In the genomic region with DNA sequence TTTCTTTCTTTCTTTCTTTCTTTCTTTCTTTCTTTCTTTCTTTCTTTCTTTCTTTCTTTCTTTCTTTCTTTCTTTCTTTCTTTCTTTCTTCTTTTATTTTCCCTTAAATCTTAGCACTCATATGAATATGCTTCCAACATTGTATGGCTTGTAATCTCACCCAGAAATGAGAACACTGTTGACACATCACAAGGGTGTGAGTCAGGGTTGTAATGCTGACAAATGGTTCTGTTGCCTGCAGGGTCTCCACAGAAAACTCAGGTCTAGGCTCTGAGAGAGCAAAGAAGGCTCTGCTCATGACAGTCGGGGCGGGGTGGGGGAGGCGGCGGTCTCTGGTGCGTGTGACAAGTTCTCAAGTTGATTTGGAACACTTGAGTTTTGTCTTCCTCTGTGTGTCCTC, we compare ENCODE assay signal across 23 mouse cellular contexts. TPM values are rescaled to one million over a fixed set of nuclear protein-coding genes. Genes with fewer than 3 reads are reported as not detected.
"Had no signal": no experiment of that assay in that cellular context is flagged by ENCODE, and none has a peak within 500 bp of the region (broad histone marks: within the 10 kb centered on the region; RNA-seq: fewer than 3 reads in every experiment).

No protein-coding gene starts in this region.

- H3K9me3 ChIP-seq: lung, embryonic 15.5 days; neural tube, embryonic 13.5 days; neural tube, embryonic 15.5 days had no signal

- DNase-seq: lung, adult 2 months; lung, postnatal 14 days; lung, postnatal 36 days; midbrain, embryonic 14.5 days; retina, postnatal 1 day; right cerebral cortex, adult 18-20 months; right cerebral cortex, postnatal 25 days; right cerebral cortex, postnatal 4 days; spleen, adult 18-20 months; thymus, adult 18-20 months; thymus, postnatal 14 days; thymus, postnatal 36 days had no signal

- H3K27me3 ChIP-seq: lung, embryonic 15.5 days; neural tube, embryonic 13.5 days; neural tube, embryonic 15.5 days had no signal

- H3K9ac ChIP-seq: lung, embryonic 15.5 days; neural tube, embryonic 13.5 days; neural tube, embryonic 15.5 days had no signal

- H3K4me3 ChIP-seq: lung, embryonic 15.5 days; megakaryocyte, embryonic 14.5 days; myocyte; neural tube, embryonic 13.5 days; neural tube, embryonic 15.5 days had no signal

- H3K36me3 ChIP-seq: lung, embryonic 15.5 days; neural tube, embryonic 13.5 days; neural tube, embryonic 15.5 days had no signal

- H3K4me2 ChIP-seq: lung, embryonic 15.5 days; midbrain, embryonic 11.5 days; neural tube, embryonic 13.5 days; neural tube, embryonic 15.5 days had no signal

- H3K27ac ChIP-seq: lung, embryonic 15.5 days; macrophage; neural tube, embryonic 13.5 days; neural tube, embryonic 15.5 days had no signal

- ATAC-seq: lung, postnatal 0 days; midbrain, embryonic 16.5 days had no signal

RNA-seq across cellular contexts. Expression of gene A930002H24Rik, which starts 18.7 kb away (rescaled TPM):
- total RNA-seq: megakaryocyte progenitor cell, adult 5-6 weeks had no signal
- polyA plus RNA-seq: macrophage; small intestine, adult 2 months had no signal
